Mouse (Mus musculus) liver, postnatal 0 days (tissue): ENCODE results near the gene Tpsb2. TPM values are rescaled to one million over a fixed set of nuclear protein-coding genes. Genes with fewer than 3 reads are reported as not detected.

Experiments
- ATAC-seq: fragments of 200-750 bp; cut with Nextera tagmentation; 2 replicates; pipeline ENCODE4 v1.8.0; 2017; ENCODE audit warnings: mild to moderate bottlenecking, moderate library complexity
- DNase-seq: peaks from one replicate; pipeline ENCODE4 v3.0.0-alpha.2; 2016
- H3K27ac ChIP-seq: fragments of 300-500 bp; sonication (generic); 2 replicates; pipeline ENCODE4 v1.5.1; 2014; ENCODE audit warnings: antibody characterized with exemption, moderate library complexity, mild to moderate bottlenecking, low read depth
- H3K27me3 ChIP-seq: fragments of 300-500 bp; sonication (generic); 2 replicates; pipeline ENCODE4 v1.6.1; 2014; ENCODE audit warnings: low read length, control low read depth, mixed read lengths; ENCODE audit not compliant: insufficient read depth
- H3K36me3 ChIP-seq: fragments of 300-500 bp; sonication (generic); replicated peaks from 2 replicates; pipeline ENCODE4 v1.6.1; 2014; ENCODE audit warnings: mild to moderate bottlenecking, control low read depth, low read length, moderate library complexity, mixed read lengths; ENCODE audit not compliant: insufficient read depth
- H3K4me1 ChIP-seq: fragments of 300-500 bp; sonication (generic); 2 replicates; pipeline ENCODE4 v1.6.1; 2014; ENCODE audit warnings: antibody characterized with exemption, mild to moderate bottlenecking, control low read depth; ENCODE audit not compliant: insufficient read depth
- H3K4me2 ChIP-seq: fragments of 300-500 bp; sonication (generic); 2 replicates; pipeline ENCODE4 v1.6.1; 2014; ENCODE audit warnings: low read depth, mild to moderate bottlenecking, low read length, moderate library complexity, mixed read lengths
- H3K4me3 ChIP-seq: fragments of 300-500 bp; sonication (generic); 2 replicates; pipeline ENCODE4 v1.5.1; 2014; ENCODE audit warnings: low read depth, low read length
- H3K9ac ChIP-seq: fragments of 300-500 bp; sonication (generic); replicated peaks from 2 replicates; pipeline ENCODE4 v1.6.1; 2014; ENCODE audit warnings: mild to moderate bottlenecking, moderate library complexity
- H3K9me3 ChIP-seq: fragments of 300-500 bp; sonication (generic); 2 replicates; pipeline ENCODE4 v1.6.1; 2016; ENCODE audit warnings: mild to moderate bottlenecking, control low read depth, low read length, mixed read lengths
- CTCF ChIP-seq: sonication (generic); IDR thresholded peaks from 2 replicates; pipeline ENCODE4 v1.5.1; 2016; ENCODE audit warnings: antibody characterized with exemption, low read depth
- EP300 ChIP-seq: IDR thresholded peaks from 2 replicates; pipeline ENCODE4 v1.6.1; 2016; ENCODE audit warnings: antibody characterized with exemption, low read depth, mild to moderate bottlenecking
- WGBS: fragments of 180-500 bp; shearing (Covaris S2); extraction: QIAGEN DNeasy Blood & Tissue Kit; methylation state at CpG from one replicate; pipeline ENCODE4 v1.1.7; 2014; ENCODE audit not compliant: insufficient replicate concordance; 5-methylcytosine and 5-hydroxymethylcytosine counted together
- polyA plus RNA-seq: library from polyadenylated mRNA; unstranded; fragments of >200 nt; fragmentation: Nextera tagmentation; extraction: Ambion mirVana; gene quantifications from 2 replicates; pipeline ENCODE4 v1.2.1, GENCODE M21; 2015

Gene Tpsb2
- 0.75 and 1.6 TPM in 2 replicates for polyA plus RNA-seq

- Histone ChIP-seq H3K36me3 (no peaks in the 10 kb centered on the region), H3K4me1 (0 out of 2 replicates have a peak, but pooled peaks cover 2% of the 10 kb centered on the region), H3K9ac (no peak within 1 kb of the TSS), H3K27me3 (no peaks in the 10 kb centered on the region), H3K4me2 (no peak within 1 kb of the TSS), H3K4me3 (no peak within 1 kb of the TSS), H3K9me3 (no peaks in the 10 kb centered on the region), H3K27ac (no peak within 1 kb of the TSS)
- no peak for TF ChIP-seq EP300
- no peak for TF ChIP-seq CTCF
- no peak for ATAC-seq
- no peak for DNase-seq
- WGBS = 52% methylated on average over 2 of the region's 2 CpGs
Observed at GRCm38 (mm10) chr17:25366005-25366404, at the start of gene Tpsb2. Gene Tpsb2, plus strand, starts transcription at chr17:25366305.

- 65% methylated on average over 5 of the region's 5 CpGs for WGBS
- Histone ChIP-seq H3K9ac (no peak within 1 kb of the TSS), H3K27me3 (no peaks in the 10 kb centered on the region), H3K4me1 (no peaks in the 10 kb centered on the region), H3K27ac (no peak within 1 kb of the TSS), H3K36me3 (no peaks in the 10 kb centered on the region), H3K9me3 (no peaks in the 10 kb centered on the region), H3K4me2 (no peak within 1 kb of the TSS), H3K4me3 (no peak within 1 kb of the TSS)
- no peak for DNase-seq
- ATAC-seq = no peak
- TF ChIP-seq EP300 (no peak), CTCF (no peak)
Observed at GRCm38 (mm10) chr17:25318354-25318753, 47.8 kb upstream of the Tpsb2 start, which contains the start of gene Prss29. Gene Prss29, plus strand, starts transcription at chr17:25318654.

- ATAC-seq (no peak), DNase-seq (no peak)
- no peak overlapping the region for H3K4me3 ChIP-seq
- no peak overlapping the region for H3K27ac ChIP-seq
- H3K27me3 ChIP-seq = no peaks in the 10 kb centered on the region
- H3K4me2 ChIP-seq = no peak overlapping the region
- TF ChIP-seq EP300 (no peak), CTCF (no peak)
- WGBS = 79% methylated on average over 8 of the region's 8 CpGs
- no peaks in the 10 kb centered on the region for H3K9me3 ChIP-seq
- H3K36me3 ChIP-seq = no peaks in the 10 kb centered on the region
- H3K9ac ChIP-seq = no peak overlapping the region
- H3K4me1 ChIP-seq = no peaks in the 10 kb centered on the region
Observed at GRCm38 (mm10) chr17:25320819-25321218, 45.3 kb upstream of the Tpsb2 start.

GRCm38 (mm10) chr17:25322930-25323329 lies 43.2 kb upstream of the Tpsb2 start:
- no peak for TF ChIP-seq CTCF
- TF ChIP-seq EP300 = no peak
- no peak for DNase-seq
- H3K4me1 ChIP-seq = no peaks in the 10 kb centered on the region
- ATAC-seq = peak; percentile 62; the same call in 1 of the 2 replicates
- no peak overlapping the region for H3K4me3 ChIP-seq
- 10% methylated on average over 2 of the region's 2 CpGs for WGBS
- H3K9me3 ChIP-seq = no peaks in the 10 kb centered on the region
- no peak overlapping the region for H3K9ac ChIP-seq
- no peaks in the 10 kb centered on the region for H3K36me3 ChIP-seq
- H3K27me3 ChIP-seq = no peaks in the 10 kb centered on the region
- no peak overlapping the region for H3K4me2 ChIP-seq
- no peak overlapping the region for H3K27ac ChIP-seq

GRCm38 (mm10) chr17:25332321-25332720 lies 33.8 kb upstream of the Tpsb2 start:
- 38% methylated on average over 9 of the region's 9 CpGs for WGBS
- DNase-seq (no peak), ATAC-seq (no peak)
- no peak overlapping the region for H3K4me3 ChIP-seq
- H3K4me1 ChIP-seq = no peaks in the 10 kb centered on the region
- TF ChIP-seq EP300 (no peak), CTCF (no peak)
- H3K9me3 ChIP-seq = no peaks in the 10 kb centered on the region
- no peaks in the 10 kb centered on the region for H3K36me3 ChIP-seq
- H3K4me2 ChIP-seq = no peak overlapping the region
- H3K27ac ChIP-seq = no peak overlapping the region
- 0 out of 2 replicates have a peak, but pooled peaks cover 4% of the 10 kb centered on the region for H3K27me3 ChIP-seq
- no peak overlapping the region for H3K9ac ChIP-seq

GRCm38 (mm10) chr17:25333943-25334342 lies 32.2 kb upstream of the Tpsb2 start:
- H3K4me3 ChIP-seq = no peak overlapping the region
- DNase-seq (peak; percentile 77), ATAC-seq (0 out of 2 replicates have a peak, but pooled peaks have one; percentile 38)
- peaks cover 3% of the 10 kb centered on the region; the same call in 1 of the 2 replicates for H3K4me1 ChIP-seq
- TF ChIP-seq CTCF (peak; percentile 95), EP300 (no peak)
- H3K36me3 ChIP-seq = no peaks in the 10 kb centered on the region
- H3K27ac ChIP-seq = no peak overlapping the region
- H3K4me2 ChIP-seq = no peak overlapping the region
- no peaks in the 10 kb centered on the region for H3K9me3 ChIP-seq
- H3K27me3 ChIP-seq = 0 out of 2 replicates have a peak, but pooled peaks cover 4% of the 10 kb centered on the region
- WGBS = 2% methylated on average over 8 of the region's 8 CpGs
- H3K9ac ChIP-seq = no peak overlapping the region
